Mouse (Mus musculus) megakaryocyte-erythroid progenitor cell, adult 5-6 weeks (primary cell): Measurements from ENCODE around the gene Sfi1. TPM values are rescaled to one million over a fixed set of nuclear protein-coding genes. Genes with fewer than 3 reads are reported as not detected.
"Not testable (repeated sequence)": the region's sequence is repeated elsewhere in the genome, so short reads cannot be mapped to it uniquely, and the experiment has no call there.

Source experiments
- ATAC-seq: replicated peaks from 2 replicates; pipeline ENCODE4 v1.8.0; 2016; ENCODE audit warnings: mild to moderate bottlenecking, inconsistent platforms; ENCODE audit not compliant: severe bottlenecking, poor library complexity, low FRiP score, low TSS enrichment
- total RNA-seq, 2 experiments: library from RNA; stranded (forward) in 1 of 2; stranded (reverse) in 1 of 2; fragments of 200-1000, 215-1000 nt in 1 of 2; fragments of >200 nt in 1 of 2; fragmentation: Nextera tagmentation in 1 of 2; gene quantifications; 2 replicates each; pipeline ENCODE4 v1.2.3; 2014 to 2017

Sfi1 gene
- total RNA-seq, 2 experiments from 2014 or later = 6.8 to 31.4 TPM

GRCm38 (mm10) chr11:3178968-3179725 lies 14.1 kb downstream of the Sfi1 start:
- not testable (repeated sequence) for ATAC-seq

GRCm38 (mm10) chr11:3173425-3174318 lies 19.6 kb downstream of the Sfi1 start:
- ATAC-seq = peak; percentile 46

- not testable (repeated sequence) for ATAC-seq
Measured at GRCm38 (mm10) chr11:3172526-3172925, 20.7 kb downstream of the Sfi1 start.

- not testable (repeated sequence) for ATAC-seq
Measured at GRCm38 (mm10) chr11:3171931-3172330, 21.3 kb downstream of the Sfi1 start.

- ATAC-seq = not testable (repeated sequence)
Measured at GRCm38 (mm10) chr11:3169042-3169441, 24.2 kb downstream of the Sfi1 start.

GRCm38 (mm10) chr11:3167571-3168001 lies 25.7 kb downstream of the Sfi1 start:
- ATAC-seq = 0 out of 2 replicates have a peak, but pooled peaks have one; percentile 6

- 0 out of 2 replicates have a peak, but pooled peaks have one; percentile 6 for ATAC-seq
Measured at GRCm38 (mm10) chr11:3167129-3167528, 26.1 kb downstream of the Sfi1 start.

- ATAC-seq = not testable (repeated sequence)
Measured at GRCm38 (mm10) chr11:3166321-3166720, 26.9 kb downstream of the Sfi1 start.

- peak; percentile 16 for ATAC-seq
Measured at GRCm38 (mm10) chr11:3165210-3165782, 28.0 kb downstream of the Sfi1 start.

- not testable (repeated sequence) for ATAC-seq
Measured at GRCm38 (mm10) chr11:3163661-3164060, 29.6 kb downstream of the Sfi1 start.

GRCm38 (mm10) chr11:3163122-3163521 lies 30.1 kb downstream of the Sfi1 start:
- not testable (repeated sequence) for ATAC-seq

GRCm38 (mm10) chr11:3162236-3162897 lies 30.9 kb downstream of the Sfi1 start:
- peak; percentile 6; the same call in 1 of the 2 replicates for ATAC-seq

- not testable (repeated sequence) for ATAC-seq
Measured at GRCm38 (mm10) chr11:3161370-3161769, 31.9 kb downstream of the Sfi1 start.

GRCm38 (mm10) chr11:3158800-3159199 lies 34.5 kb downstream of the Sfi1 start:
- not testable (repeated sequence) for ATAC-seq

- ATAC-seq = not testable (repeated sequence)
Measured at GRCm38 (mm10) chr11:3157996-3158395, 35.3 kb downstream of the Sfi1 start.

- ATAC-seq = not testable (repeated sequence)
Measured at GRCm38 (mm10) chr11:3156991-3157390, 36.3 kb downstream of the Sfi1 start.

- peak; percentile 3; the same call in 1 of the 2 replicates for ATAC-seq
Measured at GRCm38 (mm10) chr11:3153666-3154397, 39.4 kb downstream of the Sfi1 start.

GRCm38 (mm10) chr11:3151358-3151757 lies 41.9 kb downstream of the Sfi1 start:
- not testable (repeated sequence) for ATAC-seq

- not testable (repeated sequence) for ATAC-seq
Measured at GRCm38 (mm10) chr11:3150677-3151003, 42.6 kb downstream of the Sfi1 start.
